Mouse (Mus musculus): ENCODE measurements at regions not wholly inside any gene's neighbourhood (a gene's known extent, or its start where the extent isn't known, plus 50 kb on each side); places are given as distances from the start of the nearest gene placed in this dataset.

DNA sequence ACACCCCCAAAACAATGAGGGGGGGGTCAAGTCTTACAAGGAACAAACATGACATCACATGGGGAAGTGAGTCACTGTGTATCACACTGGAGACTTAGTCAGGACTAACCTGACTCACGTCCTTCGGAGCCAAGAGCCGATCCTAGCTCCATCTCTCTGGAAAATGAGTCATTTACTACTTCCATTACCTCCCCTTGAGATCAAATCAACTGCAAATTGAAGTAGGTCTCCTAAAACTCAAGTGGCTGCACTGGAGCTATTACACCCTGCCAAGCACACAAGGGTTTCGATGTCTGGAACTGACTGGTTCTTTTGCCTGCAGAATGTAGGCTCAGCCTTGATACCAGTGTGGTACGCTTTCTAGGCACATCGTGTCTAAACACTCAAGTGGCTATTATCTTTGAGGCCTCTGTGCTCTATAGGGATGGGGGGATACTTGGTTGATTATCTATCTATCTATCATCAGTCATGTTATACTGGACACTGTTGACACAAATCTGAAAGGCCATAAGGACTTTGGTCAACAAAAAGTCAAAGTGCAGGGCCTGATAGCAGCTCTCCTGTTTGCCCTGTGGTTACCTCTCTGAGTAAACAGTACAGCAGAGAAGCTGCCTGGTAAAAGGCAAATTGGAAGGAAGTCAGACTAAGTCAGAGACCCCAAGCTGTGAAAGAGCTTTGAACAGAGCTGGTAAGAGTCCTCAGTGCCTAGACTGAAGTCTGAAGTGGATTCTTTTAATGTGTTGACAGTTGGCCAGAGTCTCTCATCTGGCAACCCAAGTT lies 167.5 kb upstream of the Jmjd1c start:
- in situ Hi-C loops (cut with MboI, MseI) = loop anchor here (10.0 kb wide), 2 partner anchors 176 to 556 kb away; no protein-coding TSS in a partner anchor

DNA sequence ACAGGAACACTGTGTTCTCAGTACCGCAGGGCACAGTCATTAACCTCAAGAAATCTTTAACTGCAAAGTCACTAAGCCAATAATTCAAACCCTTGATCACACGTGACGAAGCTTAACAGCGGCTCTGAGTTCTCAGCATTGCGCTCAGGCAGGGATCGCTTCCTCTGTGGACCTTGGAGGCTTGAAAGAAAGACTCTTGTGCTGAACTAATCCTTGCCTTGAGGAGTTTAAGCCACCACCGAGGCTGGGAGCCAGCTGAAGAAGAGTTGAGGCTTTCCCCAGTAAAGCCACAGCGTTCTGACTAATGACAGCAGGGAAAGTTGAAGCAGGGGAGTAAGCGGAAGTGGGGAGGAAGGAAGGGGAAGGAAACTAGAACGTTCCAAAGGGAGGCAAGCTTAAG lies 165.4 kb upstream of the Jmjd1c start:
- in situ Hi-C loops (cut with MboI, MseI) = no loop called here

DNA sequence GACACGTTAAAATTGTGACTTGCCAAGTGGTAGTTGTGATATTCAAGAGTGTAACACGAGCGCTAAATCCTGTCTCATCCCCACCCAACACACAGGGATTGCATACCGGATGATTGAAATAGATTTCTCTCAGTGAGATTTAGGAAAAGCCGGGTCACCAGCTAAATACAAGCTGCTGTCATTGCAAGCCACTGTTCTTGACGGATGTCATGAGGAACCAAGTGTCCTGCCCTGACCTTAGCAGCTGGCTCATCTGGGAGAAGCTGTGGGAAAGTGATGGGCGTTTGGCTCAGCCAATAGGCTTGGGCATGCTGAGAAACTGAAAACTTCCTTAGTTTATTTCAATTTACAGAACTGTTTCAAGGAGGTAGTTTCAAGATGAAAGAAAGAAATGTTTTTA lies 164.4 kb upstream of the Jmjd1c start:
- in situ Hi-C loops (cut with MboI, MseI) = no loop called here

DNA sequence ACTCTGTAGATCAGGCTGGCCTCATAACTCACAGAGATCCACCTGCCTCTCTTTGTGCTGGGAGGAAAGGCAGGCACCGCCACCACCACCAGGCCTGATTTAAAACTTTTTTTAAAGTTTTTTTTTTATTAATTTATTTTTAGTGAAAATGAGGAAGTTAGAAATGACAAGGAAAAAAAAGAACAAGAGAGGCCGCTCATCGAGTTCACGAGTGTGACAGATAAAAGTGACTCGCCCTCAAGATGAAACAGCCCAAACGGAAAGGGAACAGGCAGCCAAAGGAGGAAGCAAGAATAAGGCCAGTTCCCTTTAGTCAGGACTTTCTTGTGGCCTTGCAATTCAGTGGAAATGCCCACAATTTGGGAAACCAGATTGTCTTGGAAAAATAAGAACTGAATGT lies 163.4 kb upstream of the Jmjd1c start:
- in situ Hi-C loops (cut with MboI, MseI) = no loop called here

DNA sequence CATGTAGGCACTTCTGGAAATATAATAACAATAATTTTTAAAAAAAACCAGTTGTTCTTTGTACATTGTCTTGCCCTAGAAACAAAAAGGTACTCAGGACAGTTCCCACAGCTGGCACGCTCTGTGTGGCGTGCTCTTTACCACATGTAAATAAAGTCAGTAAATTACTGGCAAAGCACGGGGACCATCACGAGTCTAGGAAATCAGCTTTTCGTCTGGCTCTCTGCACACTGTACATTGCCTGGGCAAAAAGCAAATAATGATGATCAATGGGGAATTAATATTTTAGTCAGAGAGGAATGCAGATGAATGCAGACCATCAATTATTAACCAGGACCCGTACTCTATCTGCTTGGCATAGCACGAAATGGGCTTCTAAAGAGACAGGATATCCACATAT lies 162.2 kb upstream of the Jmjd1c start:
- in situ Hi-C loops (cut with MboI, MseI) = no loop called here

DNA sequence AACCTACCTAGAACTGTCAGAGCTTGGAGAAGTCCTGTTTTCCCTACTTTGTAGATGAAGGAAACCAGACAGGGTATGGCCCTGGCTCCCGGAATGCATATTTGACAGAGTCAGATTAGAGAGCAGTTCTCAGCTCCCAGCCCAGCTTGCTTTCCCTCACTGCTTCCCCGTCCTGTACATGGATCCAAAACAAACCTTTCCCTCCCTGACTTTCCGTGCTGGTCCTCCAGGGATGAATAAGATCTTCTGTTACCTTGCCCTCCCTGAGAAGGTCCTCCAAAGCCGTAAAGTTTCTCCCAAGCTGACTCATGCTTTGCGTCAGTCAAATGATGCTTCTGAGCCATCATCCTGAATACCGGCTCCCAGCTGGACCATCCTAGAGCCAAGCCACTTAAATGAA lies 160.2 kb upstream of the Jmjd1c start:
- in situ Hi-C loops (cut with MboI, MseI) = no loop called here

DNA sequence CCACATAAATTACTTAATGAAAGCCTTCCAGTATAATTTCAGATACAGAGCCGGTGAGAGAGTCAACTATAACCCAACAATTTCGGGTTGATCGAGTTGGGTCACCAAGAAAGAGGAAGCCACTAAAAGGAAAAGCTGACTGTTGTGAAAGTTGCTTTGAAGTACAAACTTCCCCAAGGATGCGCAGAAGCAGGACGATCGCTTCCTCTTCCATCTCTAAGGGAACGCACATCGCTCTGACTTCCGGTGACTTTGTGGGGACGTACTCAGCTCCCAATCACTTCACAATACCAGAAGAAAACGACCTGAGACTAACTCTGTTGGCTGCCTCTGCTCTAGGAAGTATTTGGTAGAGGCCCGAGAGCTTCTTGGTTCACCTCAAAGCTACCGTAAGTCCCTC lies 158.8 kb upstream of the Jmjd1c start:
- in situ Hi-C loops (cut with MboI, MseI) = no loop called here

DNA sequence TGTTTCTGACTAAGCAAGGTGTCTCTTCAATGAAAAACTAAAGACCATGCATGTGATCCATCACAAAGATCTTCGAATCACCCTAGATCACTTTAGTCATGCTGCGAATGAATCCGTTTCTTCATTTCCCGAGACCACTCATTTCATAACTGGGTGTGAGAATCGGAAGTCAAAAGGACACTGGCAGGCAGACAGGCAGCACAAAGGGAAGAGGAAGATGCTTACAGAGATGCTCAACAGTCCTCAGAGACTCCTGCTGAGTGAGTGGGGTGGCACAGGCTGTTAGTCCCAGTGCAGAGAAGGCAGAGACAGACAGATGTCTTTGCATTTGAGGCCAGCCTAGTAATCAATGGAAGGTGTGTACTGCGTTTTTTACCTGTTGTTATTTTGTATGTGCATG lies 155.6 kb upstream of the Jmjd1c start:
- in situ Hi-C loops (cut with MboI, MseI) = no loop called here

DNA sequence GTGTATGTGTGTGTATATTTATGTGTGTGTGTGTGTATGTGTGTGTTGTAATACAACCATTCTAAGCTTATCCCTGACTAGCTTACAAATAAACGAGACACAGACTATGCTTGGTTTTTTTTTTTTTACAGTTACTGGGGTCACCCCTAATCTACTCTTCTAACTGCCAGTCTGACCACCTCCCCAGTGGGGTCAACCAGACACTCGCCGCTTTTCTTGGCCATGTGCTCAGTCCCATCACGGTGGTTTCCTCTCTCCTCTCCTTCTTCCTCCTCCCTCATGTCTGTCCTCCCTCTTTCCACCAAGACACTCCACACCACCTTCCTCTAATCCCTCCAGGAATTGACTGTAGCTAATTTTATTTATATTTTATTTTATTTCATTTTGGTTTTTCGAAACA lies 155.0 kb upstream of the Jmjd1c start:
- in situ Hi-C loops (cut with MboI, MseI) = no loop called here

DNA sequence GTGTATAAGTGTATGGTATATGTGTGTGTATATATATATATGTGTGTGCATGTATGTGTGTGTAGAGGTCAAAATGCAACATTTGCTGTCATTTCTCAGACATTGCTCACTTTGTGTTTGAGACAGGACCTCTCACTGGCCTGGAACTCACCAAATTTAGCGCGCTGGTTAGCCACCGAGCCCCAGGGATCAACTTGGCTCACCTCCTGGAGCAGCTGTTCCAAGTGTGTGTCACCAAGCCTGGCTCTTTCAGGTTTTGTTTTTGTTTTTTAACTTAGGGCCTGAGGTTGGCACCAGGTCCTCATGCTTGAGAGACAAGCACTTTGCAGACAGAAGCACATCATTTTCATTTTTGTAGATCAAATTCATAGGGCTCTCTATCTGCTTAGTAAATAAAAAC lies 154.0 kb upstream of the Jmjd1c start:
- in situ Hi-C loops (cut with MboI, MseI) = no loop called here

DNA sequence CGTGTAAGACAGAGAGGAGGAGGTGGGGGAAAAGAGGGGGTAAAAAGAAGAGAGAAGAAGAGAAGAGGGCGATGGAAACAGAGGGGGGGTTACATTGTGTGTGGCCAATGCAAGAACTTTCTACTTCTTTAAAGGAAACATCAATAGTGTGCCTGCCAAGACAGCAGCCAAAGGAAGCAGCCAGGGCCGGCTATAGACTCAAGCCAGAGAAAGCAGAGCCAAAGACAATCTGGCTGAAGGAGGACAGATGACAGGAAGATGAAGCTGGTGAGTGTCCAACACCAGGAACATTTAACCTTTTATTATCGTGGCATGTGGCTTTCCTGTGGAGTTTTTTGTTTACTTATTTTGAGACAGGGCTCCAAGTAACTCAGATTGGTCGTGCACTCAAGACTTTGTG lies 152.1 kb upstream of the Jmjd1c start:
- in situ Hi-C loops (cut with MboI, MseI) = no loop called here

DNA sequence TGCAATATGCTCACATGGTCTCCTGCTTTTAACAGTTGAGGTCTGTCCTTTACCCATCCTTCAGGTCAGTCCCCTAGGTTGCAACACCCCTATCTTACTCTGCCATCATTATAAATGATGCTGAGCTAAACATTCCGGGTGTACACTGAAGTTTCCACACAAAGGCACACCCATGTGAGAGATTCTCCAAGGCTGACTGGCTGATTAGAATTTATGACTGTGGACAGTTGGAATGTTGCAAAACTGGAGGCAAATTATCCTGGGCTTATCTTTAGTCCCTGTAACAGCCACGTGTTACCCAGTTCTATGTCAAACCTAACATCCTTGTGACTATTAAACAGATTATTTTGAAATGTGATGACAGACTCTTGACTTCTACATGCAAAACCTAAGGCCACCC lies 149.8 kb upstream of the Jmjd1c start:
- in situ Hi-C loops (cut with MboI, MseI) = no loop called here

DNA sequence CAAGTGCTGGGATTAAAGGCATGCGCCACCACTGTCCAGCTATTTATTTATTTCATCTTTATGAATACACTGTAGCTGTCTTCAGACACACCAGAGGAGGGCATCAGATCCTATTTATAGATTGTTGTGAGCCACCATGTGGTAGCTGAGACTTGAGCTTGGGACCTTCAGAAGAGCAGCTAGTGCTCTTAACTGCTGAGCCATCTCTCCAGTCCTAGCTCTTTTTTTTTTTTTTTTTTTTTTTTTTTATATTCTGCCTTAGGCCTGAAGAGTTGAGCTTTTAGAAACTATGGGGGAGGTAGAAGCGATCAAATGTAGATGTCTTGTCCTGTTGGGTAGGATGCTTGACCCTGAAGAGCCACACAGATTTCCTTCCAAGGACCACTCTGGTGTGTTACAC lies 147.6 kb upstream of the Jmjd1c start:
- in situ Hi-C loops (cut with MboI, MseI) = no loop called here

DNA sequence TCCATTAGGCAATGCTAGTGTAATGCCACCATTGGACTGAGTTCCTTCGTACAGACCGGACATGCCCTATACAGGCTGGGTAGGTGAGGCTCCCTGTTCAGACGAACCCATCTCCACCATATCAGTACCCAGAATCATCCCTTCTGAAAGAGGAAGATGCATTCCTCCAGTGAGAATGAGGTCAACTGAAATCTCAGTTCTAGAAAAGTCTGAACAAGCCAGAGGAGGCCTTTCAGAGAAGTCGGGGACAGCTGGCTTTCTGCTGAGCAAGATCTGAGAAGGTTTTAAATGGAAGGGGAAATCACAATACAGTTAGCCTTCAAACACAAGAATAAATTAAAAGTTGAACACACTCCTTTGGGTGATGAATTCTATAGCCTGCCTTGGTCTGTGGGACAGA lies 145.5 kb upstream of the Jmjd1c start:
- in situ Hi-C loops (cut with MboI, MseI) = loop anchor here (5.0 kb wide), 1 partner anchor 38 kb away; no protein-coding TSS in a partner anchor

DNA sequence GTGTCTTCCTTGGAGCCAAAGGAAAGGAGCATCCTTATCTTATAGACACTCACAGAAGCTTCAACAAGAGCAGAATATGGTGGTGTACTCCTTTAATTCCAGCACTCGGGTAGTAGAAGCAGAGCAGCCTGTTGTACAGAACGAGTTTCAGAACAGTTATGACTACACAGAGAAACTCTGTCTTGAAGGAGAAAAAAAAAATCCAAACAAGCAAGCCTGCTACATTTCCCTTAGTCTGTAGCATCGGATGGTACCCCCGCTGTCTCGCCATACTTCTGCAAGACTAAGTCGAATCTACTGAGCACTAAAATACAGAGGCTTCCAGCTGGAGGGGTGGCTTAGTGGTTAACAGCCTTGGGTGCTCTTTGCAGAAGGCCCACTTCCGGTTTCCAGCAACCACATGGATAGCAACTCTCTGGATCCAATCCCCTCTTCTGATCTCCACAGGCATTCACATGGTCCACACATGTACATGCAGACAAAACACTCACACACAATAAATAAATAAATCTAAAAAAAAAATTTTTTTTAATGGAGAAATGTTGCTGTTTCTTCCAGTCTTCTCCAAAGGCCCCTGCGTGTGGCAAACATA lies 144.6 kb upstream of the Jmjd1c start:
- in situ Hi-C loops (cut with MboI, MseI) = loop anchor here (5.0 kb wide), 1 partner anchor 39 kb away; no protein-coding TSS in a partner anchor

DNA sequence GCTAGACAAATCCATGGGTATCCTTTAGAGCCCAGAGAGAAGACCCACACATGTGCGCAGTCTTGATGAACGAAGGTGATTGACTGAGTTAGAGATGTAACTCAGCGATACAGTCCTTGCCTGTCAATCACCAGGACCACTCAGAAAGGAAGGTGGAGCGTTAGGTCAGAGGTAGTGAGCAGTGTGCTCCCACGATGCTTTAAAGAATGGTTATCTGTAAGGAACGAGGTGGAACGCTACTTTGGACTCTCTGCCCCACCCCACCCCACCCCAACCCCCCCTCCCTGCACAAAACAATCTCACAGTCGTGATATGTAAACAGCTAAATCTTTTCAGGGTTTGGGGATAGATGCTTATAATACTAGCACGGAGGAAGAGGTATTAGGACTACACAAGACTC lies 144.0 kb upstream of the Jmjd1c start:
- in situ Hi-C loops (cut with MboI, MseI) = loop anchor here (5.0 kb wide), 1 partner anchor 40 kb away; no protein-coding TSS in a partner anchor

DNA sequence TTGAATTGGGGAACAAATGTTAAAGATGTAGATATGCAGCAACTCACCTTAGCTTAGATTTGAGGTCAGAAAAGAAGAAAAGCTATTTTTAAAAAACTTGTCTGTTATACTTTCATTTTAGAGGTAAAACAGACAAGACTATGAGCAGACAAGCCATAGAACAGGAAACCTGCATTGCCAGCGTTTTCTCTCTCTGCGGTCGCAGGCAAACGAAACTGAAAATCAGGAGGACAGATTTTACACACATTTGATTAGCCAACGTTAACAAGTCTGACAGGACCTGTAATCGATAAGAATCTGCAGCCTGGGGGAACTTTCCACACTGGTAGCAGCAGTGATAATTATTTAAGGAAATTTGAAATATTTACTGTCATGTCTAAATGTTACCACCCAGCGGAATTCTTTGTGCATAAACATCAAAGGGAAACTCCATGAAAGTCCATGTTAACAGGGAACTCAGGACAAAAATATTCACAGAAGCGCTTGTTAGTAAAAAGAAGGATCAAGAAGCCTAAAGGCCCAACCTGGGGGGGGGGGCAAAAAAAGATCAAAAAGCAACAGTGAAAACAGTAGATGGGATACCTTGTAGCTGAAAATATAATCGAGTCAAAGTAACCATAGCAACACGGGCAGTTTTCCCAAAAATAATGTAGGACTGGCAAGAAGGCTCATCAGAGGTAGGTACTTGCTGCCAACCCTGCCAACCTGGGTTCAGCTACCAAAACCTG lies 142.5 kb upstream of the Jmjd1c start:
- in situ Hi-C loops (cut with MboI, MseI) = loop anchor here (5.0 kb wide), 1 partner anchor 41 kb away; no protein-coding TSS in a partner anchor

DNA sequence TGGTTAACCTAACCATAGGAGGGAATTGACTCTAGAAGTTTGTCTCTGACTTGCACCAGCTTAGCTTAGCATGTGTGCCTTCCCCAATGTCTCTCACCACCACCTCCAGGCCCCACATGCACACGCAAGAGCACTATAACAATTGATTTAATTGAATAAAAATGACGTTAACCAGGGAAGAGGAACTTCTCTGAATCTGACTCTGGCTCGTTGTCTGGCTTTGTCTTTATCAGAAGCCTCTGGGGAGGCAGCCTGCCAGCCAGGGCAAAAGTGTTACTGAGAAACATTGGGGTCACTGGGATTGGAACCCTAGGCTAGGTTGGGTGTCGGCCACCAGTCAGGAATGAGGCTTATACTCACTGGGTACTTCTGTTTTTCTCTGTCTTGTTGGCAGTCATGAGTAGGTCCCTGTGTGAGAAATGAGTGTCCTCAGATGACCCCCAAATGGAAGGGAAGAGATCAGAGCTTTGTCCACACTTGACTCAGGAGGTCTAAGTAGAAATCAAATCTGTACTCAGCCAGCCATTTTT lies 141.9 kb upstream of the Jmjd1c start:
- in situ Hi-C loops (cut with MboI, MseI) = loop anchor here (5.0 kb wide), 1 partner anchor 42 kb away; no protein-coding TSS in a partner anchor

DNA sequence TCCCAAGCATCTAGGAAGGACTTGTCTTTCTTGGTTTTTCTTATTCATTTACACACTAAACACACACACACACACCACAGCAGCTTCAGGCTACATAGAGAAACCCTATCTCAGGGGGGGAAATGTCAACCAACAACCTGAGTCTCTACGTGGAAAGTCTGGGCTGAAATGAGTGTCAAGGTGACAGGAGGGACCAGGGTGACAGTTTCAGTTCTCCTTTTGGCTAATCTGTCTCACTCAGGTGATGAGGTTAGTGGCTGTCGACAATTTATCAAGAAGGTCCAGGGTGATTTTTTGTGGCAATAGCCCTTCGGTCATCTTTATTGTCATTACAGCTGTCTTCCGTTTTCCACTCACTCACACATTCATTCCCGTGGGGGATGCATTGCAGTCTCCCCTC lies 140.5 kb upstream of the Jmjd1c start:
- in situ Hi-C loops (cut with MboI, MseI) = no loop called here

DNA sequence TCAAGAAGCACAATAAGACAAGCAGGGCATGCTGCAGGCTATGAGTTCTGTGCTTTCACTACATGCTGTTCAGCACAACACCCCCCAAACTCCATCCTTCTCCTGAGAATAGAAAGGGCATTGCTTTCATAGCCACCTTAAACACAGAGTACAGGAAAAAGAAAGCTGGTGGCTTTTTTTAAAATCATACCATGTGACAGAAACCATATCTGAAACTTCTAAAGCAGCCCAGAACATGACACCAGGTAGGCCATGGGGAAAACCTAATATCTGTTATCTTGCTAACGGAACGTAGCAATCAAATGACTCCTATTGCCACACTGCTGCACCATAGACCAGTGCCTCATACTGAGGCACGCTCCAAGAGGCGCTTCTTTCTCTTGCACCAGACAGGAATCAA lies 139.3 kb upstream of the Jmjd1c start:
- in situ Hi-C loops (cut with MboI, MseI) = no loop called here

DNA sequence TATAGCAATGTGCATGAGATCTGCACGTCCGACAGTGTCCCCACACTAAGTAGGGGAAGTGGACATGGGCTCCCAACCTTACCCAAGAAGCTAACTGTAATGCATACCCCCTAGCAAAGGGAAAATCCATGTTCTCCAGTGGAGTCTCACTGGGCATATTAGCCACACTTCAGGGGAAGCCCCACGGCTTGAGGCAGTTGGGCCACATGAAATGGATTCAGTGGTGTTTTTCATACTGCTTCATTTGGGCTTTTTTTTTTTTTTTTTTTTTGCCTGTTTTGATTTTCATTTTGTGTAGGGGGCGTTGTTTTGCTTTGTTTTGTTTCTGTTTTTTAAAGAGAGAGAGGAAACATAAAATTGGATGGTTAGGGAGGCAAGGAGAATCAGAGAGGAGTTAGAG lies 138.6 kb upstream of the Jmjd1c start:
- in situ Hi-C loops (cut with MboI, MseI) = no loop called here
